Mouse (Mus musculus) embryonic facial prominence, embryonic 10.5 days (tissue): Measurements from ENCODE around the gene Pgf. TPM values are rescaled to one million over a fixed set of nuclear protein-coding genes. Genes with fewer than 3 reads are reported as not detected.
A peak's percentile ranks its signal among the peaks of the same experiment; 100 is the strongest.

Experiments
- DNase-seq: peaks from one replicate; pipeline ENCODE4 v3.0.0-alpha.2; 2017; ENCODE audit warnings: low spot score
- H3K27ac ChIP-seq: fragments of 300-500 bp; sonication (generic); replicated peaks from 2 replicates; pipeline ENCODE4 v1.5.1; 2016; ENCODE audit warnings: mild to moderate bottlenecking
- H3K27me3 ChIP-seq: fragments of 300-500 bp; sonication (generic); replicated peaks from 2 replicates; pipeline ENCODE4 v1.6.1; 2016; ENCODE audit warnings: low read depth, mild to moderate bottlenecking; ENCODE audit not compliant: poor library complexity, severe bottlenecking
- H3K36me3 ChIP-seq: fragments of 300-500 bp; sonication (generic); replicated peaks from 2 replicates; pipeline ENCODE4 v1.6.1; 2016; ENCODE audit warnings: mild to moderate bottlenecking, moderate library complexity
- H3K4me1 ChIP-seq: fragments of 300-500 bp; sonication (generic); 2 replicates; pipeline ENCODE4 v1.6.1; 2016
- H3K4me3 ChIP-seq: fragments of 300-500 bp; sonication (generic); 2 replicates; pipeline ENCODE4 v1.5.1; 2016; ENCODE audit warnings: mild to moderate bottlenecking, moderate library complexity
- H3K9me3 ChIP-seq: fragments of 300-500 bp; sonication (generic); 2 replicates; pipeline ENCODE4 v1.6.1; 2016; ENCODE audit warnings: mild to moderate bottlenecking
- WGBS: fragments of 180-500 bp; shearing (Covaris S2); methylation state at CpG from one replicate; pipeline ENCODE4 v1.1.7; 2016; 5-methylcytosine and 5-hydroxymethylcytosine counted together
- polyA plus RNA-seq: library from polyadenylated mRNA; unstranded; fragments of >200 nt; fragmentation: Nextera tagmentation; extraction: Ambion mirVana; gene quantifications from 2 replicates; pipeline ENCODE4 v1.2.1, GENCODE M21; 2016

Gene Pgf
- polyA plus RNA-seq, 1 experiment from 2014 or later = 9.3 TPM

DNA sequence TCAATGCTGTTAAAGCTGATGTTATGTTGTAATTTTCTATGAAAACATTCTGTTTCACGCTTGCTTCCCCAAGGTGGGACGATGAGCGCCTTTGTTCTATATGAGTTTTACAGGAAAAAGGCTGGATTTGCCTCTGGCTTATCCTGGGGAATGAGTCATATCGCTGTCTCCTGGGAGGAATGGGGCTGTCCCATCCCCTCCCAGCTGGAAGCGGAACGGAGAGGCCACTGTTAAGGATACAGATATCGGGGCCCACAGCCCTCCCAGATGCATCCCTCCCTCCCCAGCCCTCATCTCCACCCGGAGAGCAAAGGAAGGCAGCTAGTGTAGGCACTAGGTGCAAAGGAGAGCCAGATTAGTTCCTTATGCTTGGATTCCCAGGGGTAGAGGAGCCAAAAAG lies 8.2 kb upstream of the Pgf start:
- H3K4me3 ChIP-seq = no peak overlapping the region
- H3K27ac ChIP-seq = no peak overlapping the region
- DNase-seq = no peak
- H3K27me3 ChIP-seq = peaks cover 51% of the 10 kb centered on the region
- no peaks in the 10 kb centered on the region for H3K36me3 ChIP-seq
- H3K9me3 ChIP-seq = no peaks in the 10 kb centered on the region
- peaks cover 31% of the 10 kb centered on the region for H3K4me1 ChIP-seq
- WGBS = 69% methylated on average over 8 of the region's 8 CpGs

DNA sequence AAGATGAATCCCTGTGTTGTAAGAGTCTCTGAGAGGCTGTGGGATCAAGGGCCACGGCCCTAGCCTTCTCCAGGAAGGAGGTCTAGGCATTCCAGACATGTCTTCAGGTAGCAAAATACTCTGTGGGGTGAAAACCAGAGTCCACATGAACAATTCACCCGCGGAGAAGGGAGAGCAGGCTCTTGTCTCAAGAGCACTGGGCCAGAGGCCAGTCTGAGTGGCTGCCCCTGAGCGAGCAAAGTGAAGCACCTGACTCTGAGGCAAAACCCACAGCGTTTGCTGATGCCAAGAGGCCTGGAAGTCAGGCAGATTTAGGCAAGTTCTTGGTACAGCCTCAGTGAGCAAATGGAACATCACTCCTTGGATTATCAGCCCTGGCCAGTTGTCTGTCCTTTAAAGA lies 6.5 kb upstream of the Pgf start:
- no peak overlapping the region for H3K4me3 ChIP-seq
- no peak for DNase-seq
- H3K9me3 ChIP-seq = no peaks in the 10 kb centered on the region
- 67% methylated on average over 5 of the region's 5 CpGs for WGBS
- H3K4me1 ChIP-seq = peaks cover 31% of the 10 kb centered on the region
- no peak overlapping the region for H3K27ac ChIP-seq
- H3K27me3 ChIP-seq = peaks cover 68% of the 10 kb centered on the region
- no peaks in the 10 kb centered on the region for H3K36me3 ChIP-seq

DNA sequence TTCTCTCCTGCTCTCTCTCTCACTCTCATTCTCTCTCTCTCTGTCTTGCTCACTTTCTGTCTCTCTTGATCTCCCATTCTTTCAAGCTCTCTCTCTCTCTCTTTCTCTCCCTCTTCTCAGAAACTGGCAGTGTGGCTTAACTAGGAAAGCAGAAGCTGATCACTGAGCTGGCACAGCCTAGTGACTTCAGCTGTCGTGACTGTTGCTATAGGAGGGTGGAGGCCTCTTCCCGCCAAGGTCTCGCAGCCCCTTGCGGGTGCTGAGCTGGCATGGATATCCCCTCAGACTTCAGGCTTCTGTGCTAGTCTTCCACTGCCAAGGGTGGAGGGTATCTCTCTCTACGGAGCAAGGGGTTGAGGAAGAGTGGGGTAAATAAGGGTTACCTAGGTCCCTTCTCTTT lies 5.3 kb upstream of the Pgf start:
- Histone ChIP-seq H3K4me1 (peaks cover 38% of the 10 kb centered on the region), H3K9me3 (no peaks in the 10 kb centered on the region), H3K27me3 (peaks cover 81% of the 10 kb centered on the region), H3K27ac (no peak overlapping the region), H3K4me3 (no peak overlapping the region), H3K36me3 (no peaks in the 10 kb centered on the region)
- WGBS = 69% methylated on average over 5 of the region's 5 CpGs
- no peak for DNase-seq

DNA sequence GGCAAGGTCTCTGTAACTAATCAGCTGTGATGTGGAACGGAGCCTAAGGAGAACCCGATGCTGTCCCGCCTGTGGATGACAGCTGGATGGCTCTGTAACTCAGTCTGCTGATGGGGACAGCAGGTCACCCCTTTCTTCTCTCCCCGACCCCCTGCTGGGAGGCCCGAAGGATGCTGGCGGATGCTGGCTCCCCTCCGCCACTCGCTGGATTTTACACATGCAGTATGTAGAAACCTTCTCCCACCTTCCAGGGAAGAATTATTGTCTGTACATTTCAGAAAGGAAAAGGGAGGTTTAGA lies 4.7 kb upstream of the Pgf start:
- DNase-seq = peak; percentile 43
- Histone ChIP-seq H3K4me1 (peaks cover 44% of the 10 kb centered on the region), H3K4me3 (peak overlapping the region; percentile 11), H3K9me3 (no peaks in the 10 kb centered on the region), H3K27me3 (peaks cover 87% of the 10 kb centered on the region), H3K36me3 (no peaks in the 10 kb centered on the region), H3K27ac (0 out of 2 replicates have a peak overlapping the region, but pooled peaks have one; percentile 1)
- WGBS = 7% methylated on average over 8 of the region's 8 CpGs

DNA sequence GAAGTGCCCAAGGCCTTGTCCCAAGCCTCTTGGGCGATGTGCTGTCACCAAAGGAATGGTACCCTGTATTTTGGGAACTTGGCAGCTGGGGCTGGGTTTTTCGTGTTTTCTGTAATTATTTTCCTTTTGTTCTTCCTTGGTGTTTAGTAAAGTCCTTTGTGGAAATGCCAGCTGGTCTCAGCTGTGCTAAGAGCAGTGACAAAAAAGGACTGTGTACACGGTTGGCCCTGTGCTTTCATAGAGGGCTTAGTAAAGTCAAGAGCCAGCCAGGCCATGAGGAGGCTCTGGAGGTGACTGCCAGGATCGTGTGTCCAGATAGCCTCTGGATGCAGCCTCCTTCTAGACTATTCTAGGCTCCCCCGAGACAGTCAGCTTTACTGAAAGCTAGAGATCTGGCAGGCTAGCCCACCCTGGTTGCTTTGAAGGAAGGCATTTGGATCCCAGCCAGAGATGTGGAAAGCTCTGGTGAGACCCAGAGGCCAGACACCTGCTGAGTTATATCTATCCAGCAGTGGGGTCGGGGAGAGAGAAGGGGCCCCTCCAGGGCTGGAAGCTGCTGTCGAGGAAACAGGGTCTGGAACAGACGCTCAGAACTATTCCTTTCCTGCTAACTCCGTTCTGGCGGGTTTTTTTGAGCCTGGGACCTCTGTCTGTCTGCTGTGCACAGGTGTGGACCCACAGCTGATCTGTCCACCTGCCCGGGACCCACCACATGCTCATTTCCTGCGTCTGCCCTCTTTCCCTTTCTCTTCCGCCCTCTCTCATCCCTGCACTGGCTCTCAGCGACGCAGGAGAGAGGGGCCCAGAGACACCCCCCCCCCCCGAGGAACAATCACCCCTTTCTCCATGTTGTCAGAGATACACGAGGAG lies 4.1 kb upstream of the Pgf start:
- H3K4me3 ChIP-seq = peak overlapping the region; percentile 11
- no peak for DNase-seq
- H3K36me3 ChIP-seq = no peaks in the 10 kb centered on the region
- WGBS = 38% methylated on average over 17 of the region's 17 CpGs
- peaks cover 92% of the 10 kb centered on the region for H3K27me3 ChIP-seq
- H3K9me3 ChIP-seq = no peaks in the 10 kb centered on the region
- peak overlapping the region; percentile 1; the same call in 1 of the 2 replicates for H3K27ac ChIP-seq
- H3K4me1 ChIP-seq = peaks cover 50% of the 10 kb centered on the region

DNA sequence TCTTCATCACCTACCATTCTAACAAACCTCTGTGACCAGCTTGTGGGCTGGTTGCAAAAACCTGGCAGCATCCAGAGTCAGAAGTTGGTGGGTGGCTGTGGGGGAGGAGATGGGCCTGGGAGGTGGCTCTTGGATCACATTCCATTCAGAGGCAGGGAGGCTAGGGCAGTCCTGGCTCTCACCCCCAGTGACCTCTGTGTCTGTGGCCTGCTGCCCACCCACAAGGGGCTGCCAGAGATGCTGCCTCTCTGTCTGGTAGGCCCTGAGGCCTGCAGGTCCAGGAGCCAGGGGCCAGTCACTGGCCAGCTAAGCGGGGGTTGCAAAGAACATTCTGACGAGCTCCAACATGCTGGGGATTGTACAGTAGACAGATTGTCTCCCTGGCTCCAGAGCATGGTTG lies 704 bp upstream of the Pgf start:
- Histone ChIP-seq H3K4me3 (no peak overlapping the region), H3K36me3 (no peaks in the 10 kb centered on the region), H3K27ac (0 out of 2 replicates have a peak overlapping the region, but pooled peaks have one; percentile 36), H3K9me3 (no peaks in the 10 kb centered on the region), H3K27me3 (peaks cover 95% of the 10 kb centered on the region), H3K4me1 (peaks cover 71% of the 10 kb centered on the region)
- 58% methylated on average over 2 of the region's 2 CpGs for WGBS
- DNase-seq = no peak

DNA sequence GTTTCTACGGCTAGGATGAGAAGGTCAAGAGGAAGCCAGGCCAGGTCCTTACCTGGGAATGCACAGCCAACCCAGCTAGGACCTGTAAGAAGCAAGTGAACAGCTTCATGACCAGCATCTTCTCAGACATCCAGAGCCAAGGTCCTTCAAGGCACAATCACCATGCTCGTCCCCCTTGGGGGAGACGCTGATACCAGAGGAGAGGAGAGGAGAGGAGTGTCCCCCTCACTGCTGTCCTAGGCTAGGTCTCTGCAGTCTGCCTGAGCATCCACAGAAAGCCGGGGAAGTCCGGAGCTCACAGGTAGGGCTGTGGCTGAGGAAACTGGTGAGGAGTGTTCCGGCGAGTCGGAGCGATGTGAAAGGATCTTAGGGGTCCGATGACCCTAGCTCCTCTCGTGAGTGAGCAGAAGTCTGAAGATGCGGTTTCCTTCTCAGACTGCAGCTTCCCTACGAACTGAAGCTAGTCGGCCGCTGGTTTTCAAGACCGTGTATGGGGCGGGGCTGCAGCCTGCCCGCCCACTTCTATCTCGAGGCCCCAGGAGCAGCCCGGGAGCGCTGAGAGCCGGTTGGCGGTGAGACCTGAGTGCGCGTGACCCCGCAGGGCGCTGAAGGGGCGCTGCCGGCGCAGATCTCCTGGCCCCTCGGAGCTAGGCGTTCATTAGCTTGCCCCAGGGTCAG lies 605 bp downstream of the Pgf start:
- Histone ChIP-seq H3K36me3 (0 out of 2 replicates have a peak, but pooled peaks cover 4% of the 10 kb centered on the region), H3K4me3 (peak overlapping the region; percentile 54), H3K27me3 (peaks cover 87% of the 10 kb centered on the region), H3K4me1 (peaks cover 66% of the 10 kb centered on the region), H3K27ac (peak overlapping the region; percentile 71), H3K9me3 (no peaks in the 10 kb centered on the region)
- peak; percentile 76 for DNase-seq
- WGBS = 2% methylated on average over 32 of the region's 32 CpGs

DNA sequence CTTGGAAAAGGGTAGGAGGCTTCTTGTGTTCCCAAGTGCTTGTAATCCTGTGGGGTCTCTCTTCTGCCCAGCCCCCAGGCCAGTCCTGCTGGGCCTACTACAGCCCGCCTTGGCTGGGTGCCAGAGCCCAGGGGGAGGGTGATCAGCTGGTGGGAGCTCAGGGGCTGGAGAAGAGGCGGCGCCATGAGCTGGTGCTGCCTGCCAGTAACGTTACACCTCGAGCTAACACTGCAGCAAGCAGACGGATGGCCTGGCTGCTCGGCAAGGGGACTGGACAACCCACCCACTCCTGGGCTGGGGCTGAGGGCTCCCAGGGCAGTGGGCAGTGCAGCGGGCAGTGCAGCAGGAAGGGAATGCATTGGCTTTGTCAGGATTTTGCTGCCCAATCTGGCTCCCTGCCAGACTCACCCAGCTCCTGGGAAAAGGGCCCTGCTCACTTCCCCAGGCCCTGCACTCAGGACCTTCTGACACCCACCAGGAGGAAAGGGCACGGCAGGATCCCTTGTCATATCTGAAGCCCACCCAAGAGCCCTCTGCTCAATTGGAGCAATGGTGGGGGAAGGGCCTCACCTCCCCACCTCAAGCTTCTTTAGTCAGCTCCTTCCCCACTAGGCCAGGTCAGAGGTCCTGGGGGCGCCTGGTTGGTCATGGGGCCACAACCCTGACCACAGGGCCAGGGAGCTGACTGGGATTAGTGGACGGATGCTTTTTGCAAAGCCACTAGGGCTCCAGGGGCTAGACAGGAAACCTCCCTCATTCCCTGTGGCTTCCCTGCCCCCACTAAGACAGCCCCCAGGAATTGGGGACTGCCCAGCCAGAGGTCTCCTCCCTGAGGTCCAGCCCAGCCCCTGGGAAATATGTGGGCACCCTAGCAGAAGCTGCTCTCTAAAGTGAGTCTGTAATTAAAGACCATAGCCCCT lies 1.4 kb downstream of the Pgf start:
- Histone ChIP-seq H3K4me3 (peak overlapping the region; percentile 54), H3K27ac (peak overlapping the region; percentile 71), H3K27me3 (peaks cover 84% of the 10 kb centered on the region), H3K36me3 (peaks cover 9% of the 10 kb centered on the region; the same call in 1 of the 2 replicates), H3K9me3 (no peaks in the 10 kb centered on the region), H3K4me1 (peaks cover 58% of the 10 kb centered on the region)
- WGBS = 9% methylated on average over 11 of the region's 11 CpGs
- DNase-seq = peak; percentile 80

DNA sequence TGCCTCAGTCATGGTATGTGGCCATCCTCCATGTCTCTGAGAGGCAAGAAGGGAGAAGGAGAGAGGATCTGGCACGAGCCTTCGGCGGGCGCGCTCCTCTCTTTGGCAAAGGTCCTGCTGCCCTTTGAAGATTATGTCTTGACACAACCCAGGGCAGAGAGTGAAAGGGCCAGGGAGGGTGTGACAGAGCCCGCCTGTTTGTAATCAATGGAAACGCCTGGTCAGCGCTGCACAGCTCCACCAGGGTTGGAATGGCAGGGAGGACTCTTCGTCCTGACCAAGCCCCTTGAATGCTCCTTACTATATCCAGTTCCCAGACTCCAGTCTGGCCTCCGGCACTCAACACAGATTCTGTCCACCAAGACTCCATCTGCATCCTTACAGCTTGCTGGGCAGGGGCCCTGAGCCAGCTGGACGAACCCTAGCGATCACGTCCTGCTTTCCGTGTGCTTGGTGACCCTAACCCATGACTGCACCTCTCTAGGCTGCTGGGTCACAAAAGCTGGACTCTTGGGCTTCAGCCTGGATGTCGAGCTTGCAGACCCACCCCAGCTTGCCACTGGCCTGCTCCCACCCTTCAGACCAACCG lies 2.4 kb downstream of the Pgf start:
- H3K9me3 ChIP-seq = no peaks in the 10 kb centered on the region
- H3K4me1 ChIP-seq = peaks cover 57% of the 10 kb centered on the region
- H3K27ac ChIP-seq = peak overlapping the region; percentile 71
- H3K4me3 ChIP-seq = peak overlapping the region; percentile 54
- DNase-seq = peak; percentile 40
- peaks cover 84% of the 10 kb centered on the region for H3K27me3 ChIP-seq
- WGBS = 44% methylated on average over 16 of the region's 16 CpGs
- peaks cover 15% of the 10 kb centered on the region; the same call in 1 of the 2 replicates for H3K36me3 ChIP-seq

DNA sequence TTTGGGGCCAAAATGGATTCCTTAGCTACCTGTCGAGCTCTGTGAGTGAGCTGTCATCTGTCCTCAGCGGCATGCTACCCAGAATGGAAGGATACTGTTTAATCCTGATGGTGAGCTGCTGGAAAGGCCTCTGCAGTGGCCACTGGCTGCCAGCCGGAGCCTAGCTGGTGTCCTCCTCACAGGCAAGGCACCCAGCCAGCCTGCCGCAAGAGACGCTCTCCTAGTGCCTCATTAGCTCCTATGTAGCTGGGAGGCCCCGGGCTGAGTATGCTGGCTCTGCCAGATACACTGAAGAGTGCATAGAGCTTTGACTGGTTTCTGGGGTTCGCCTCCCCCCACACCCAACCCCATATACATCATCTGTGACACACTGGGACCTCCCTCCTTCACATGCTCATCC lies 3.6 kb downstream of the Pgf start:
- H3K4me3 ChIP-seq = no peak overlapping the region
- no peaks in the 10 kb centered on the region for H3K9me3 ChIP-seq
- peaks cover 66% of the 10 kb centered on the region for H3K4me1 ChIP-seq
- H3K27me3 ChIP-seq = peaks cover 77% of the 10 kb centered on the region
- 75% methylated on average over 7 of the region's 7 CpGs for WGBS
- H3K27ac ChIP-seq = no peak overlapping the region
- H3K36me3 ChIP-seq = peaks cover 15% of the 10 kb centered on the region; the same call in 1 of the 2 replicates
- no peak for DNase-seq

DNA sequence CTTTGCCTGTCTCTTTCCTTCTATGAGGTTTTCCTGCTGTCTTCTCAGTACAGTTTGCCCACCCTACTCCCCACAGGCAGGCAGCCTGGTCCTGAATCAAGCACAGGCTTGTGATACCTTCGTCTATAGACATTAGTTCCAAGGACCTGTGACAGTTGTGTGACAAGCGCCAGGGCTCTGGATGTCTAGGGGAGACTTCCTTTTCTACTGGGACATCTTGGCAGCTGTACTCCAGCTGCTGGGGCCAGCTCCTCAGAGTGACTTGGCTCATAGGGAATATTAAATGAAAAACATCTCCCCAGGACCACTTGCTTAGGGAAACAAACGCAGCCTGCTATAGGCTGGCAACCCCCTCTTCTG lies 6.7 kb downstream of the Pgf start:
- H3K36me3 ChIP-seq = peaks cover 32% of the 10 kb centered on the region
- H3K27ac ChIP-seq = no peak overlapping the region
- WGBS = 82% methylated on average over 3 of the region's 3 CpGs
- peaks cover 51% of the 10 kb centered on the region for H3K27me3 ChIP-seq
- no peak for DNase-seq
- peaks cover 40% of the 10 kb centered on the region for H3K4me1 ChIP-seq
- no peak overlapping the region for H3K4me3 ChIP-seq
- H3K9me3 ChIP-seq = no peaks in the 10 kb centered on the region
